Mouse (Mus musculus) erythroblast, embryonic 14.5 days (primary cell): ENCODE data around the gene Map3k1.

Experiments used
- GATA1 ChIP-seq: IDR thresholded peaks from 2 replicates; pipeline ENCODE4 v1.6.1; 2012; ENCODE audit warnings: low read length, inconsistent platforms, mixed read lengths
- TAL1 ChIP-seq: IDR thresholded peaks from 3 replicates; pipeline ENCODE4 v1.6.1; 2012; ENCODE audit warnings: low read length, inconsistent platforms, mixed read lengths

GRCm38 (mm10) chr13:111808387-111808636 is 481 bp downstream of the Map3k1 start:
- TF ChIP-seq GATA1 (no peak), TAL1 (no peak)
